Mouse (Mus musculus): Measurements from ENCODE around the gene Dock2.

Gene Dock2

GRCm38 (mm10) chr11:34339693-34340092, 444.0 kb downstream of the Dock2 start:
- no peak for DNase-seq

DNA sequence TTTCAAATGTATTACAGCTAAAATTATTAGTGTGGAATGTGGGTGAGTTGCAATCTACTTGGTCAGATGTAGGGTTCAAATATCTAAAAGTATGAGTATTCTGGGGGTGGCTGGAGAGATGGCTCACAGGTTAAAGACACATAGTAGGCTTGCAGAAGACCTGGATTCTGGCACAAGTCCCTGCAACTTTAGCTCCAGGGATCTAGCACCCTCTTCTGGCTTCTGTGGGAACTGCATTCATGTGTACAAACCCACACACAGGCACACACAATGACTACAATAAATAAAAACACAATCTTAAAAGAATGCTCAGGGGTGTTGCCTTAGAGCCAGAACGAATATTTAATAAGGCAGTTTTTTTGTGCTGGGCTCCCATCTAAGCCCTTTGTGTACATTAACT, 445.8 kb downstream of the Dock2 start:
- peak; percentile 15 for DNase-seq

DNA sequence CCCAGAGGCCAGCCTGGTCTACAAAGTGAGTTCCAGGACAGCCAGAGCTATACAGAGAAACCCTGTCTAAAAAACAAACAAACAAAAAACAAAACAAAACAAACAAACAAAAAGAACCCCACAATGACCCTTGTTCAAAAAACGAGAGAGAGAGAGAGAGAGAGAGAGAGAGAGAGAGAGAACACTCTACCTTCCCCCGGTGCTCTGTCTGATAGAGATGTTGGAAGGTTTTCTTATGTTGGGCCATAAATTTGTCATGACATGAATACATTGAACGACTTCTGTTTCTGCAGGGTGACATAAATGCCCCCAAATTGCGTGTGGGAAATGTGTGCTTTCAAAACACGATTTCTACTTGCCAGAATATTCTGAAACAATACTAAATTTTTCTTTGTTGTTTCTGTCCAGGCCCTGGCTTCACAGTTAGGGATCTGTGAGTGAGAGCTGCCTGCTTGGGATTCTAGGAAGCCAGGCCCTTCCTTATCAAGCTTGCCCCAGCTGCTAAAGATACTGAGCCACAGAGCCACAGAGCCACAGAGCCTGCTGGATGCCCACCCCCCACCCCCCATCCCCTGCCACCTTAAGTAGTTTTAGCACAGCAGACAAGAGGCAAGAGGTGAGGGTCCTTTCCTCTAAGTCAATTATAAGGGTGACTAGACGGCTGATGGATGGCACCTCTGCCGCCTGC, 451.2 kb downstream of the Dock2 start:
- DNase-seq, result no peak

GRCm38 (mm10) chr11:34323664-34324063, 460.0 kb downstream of the Dock2 start:
- DNase-seq, result no peak

- no peak for DNase-seq
Measured at GRCm38 (mm10) chr11:34319282-34319681, 464.4 kb downstream of the Dock2 start.

GRCm38 (mm10) chr11:34317001-34317400, 466.7 kb downstream of the Dock2 start:
- DNase-seq, result no peak

- DNase-seq, result no peak
Measured at GRCm38 (mm10) chr11:34316176-34316575, 467.5 kb downstream of the Dock2 start.

- DNase-seq, result no peak
Measured at GRCm38 (mm10) chr11:34315383-34315782, 468.3 kb downstream of the Dock2 start.

GRCm38 (mm10) chr11:34314534-34315379, 468.9 kb downstream of the Dock2 start, which contains the start of gene Fam196b:
Fam196b (plus strand) TSS chr11:34314822.
- DNase-seq, result peak; percentile 14

DNA sequence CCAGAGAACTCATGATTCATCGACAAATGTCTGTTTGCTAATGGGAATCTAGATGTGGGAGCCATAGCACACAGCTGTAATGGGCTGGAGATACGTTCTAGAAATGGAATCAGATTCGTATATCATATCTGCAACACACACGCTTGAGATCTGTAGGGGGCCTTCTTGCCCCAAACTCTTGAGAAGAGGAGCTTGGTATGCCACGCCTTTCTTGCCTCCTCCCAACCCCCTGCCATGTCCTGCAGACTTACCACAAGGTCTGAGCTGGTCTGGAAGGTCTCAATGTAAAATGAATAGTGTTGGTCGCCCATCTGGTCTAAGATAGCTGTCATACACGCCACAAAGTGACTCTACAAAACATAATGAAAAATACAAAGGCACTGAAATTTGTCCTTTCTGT, 471.5 kb downstream of the Dock2 start:
- no peak for DNase-seq

DNA sequence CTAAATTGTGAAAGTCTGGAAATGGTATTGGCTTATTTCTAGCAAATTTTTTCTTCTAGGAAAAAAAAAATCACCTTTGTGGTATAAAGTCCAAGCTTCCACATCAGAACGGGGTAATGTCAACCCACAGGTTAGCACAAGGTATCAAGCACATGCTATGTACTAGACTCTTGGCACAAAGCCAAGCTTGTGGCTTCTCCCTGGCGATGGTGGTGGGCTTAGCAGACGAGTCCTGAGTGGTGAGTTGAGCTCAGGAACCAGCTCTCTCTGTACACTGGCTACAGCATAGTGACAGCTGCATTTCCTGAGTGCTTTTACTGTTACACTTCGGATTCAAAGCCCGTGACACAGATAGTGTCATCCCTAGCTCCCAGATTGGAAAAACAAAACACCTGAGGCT, 472.0 kb downstream of the Dock2 start:
- DNase-seq, result no peak

GRCm38 (mm10) chr11:34309360-34309759, 474.3 kb downstream of the Dock2 start:
- DNase-seq, result no peak

GRCm38 (mm10) chr11:34308731-34309130, 475.0 kb downstream of the Dock2 start:
- DNase-seq, result no peak

- DNase-seq, result no peak
Measured at GRCm38 (mm10) chr11:34306231-34306630, 477.5 kb downstream of the Dock2 start.

GRCm38 (mm10) chr11:34300064-34300463, 483.6 kb downstream of the Dock2 start:
- no peak for DNase-seq

DNA sequence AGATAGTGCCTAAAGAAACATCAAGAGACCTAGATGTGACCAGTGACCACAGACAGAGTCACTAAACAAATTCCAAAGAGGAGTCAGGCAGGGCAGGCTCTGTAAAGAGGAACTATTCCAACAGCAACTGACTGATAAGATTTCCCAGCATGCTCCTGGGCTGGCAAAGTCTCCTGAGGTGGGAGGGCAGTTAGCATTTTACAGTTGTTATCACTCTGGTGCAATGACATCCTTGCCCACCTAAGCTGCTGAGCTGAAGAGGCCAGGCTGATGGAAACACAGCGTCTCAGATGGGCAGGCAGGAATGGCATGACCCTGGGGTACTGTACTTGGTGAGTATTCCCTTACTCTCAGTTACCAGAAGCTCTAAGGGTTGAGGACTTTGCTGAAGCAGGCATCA, 484.1 kb downstream of the Dock2 start:
- no peak for DNase-seq

- DNase-seq, result no peak
Measured at GRCm38 (mm10) chr11:34297698-34298378, 485.9 kb downstream of the Dock2 start.

DNA sequence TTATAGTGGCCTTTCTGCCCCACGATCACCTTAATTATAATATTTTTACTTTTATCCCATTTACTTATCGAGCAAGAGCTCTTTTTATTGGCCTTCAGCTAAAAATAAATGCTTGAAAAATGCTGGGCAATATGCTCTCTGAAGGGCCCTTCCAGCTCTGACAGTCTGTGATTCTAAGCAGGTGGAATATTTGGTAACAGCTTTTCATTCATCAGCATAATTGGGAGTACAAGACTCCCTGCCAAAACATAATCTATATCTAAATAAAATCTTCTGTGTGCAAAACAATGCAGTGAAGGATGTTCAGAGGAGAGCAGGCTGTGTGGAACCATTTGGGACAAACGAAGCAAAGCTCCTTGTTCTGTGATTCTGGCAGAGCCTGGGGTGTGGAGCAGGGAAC, 492.4 kb downstream of the Dock2 start:
- DNase-seq, result no peak

GRCm38 (mm10) chr11:34290708-34291107, 493.0 kb downstream of the Dock2 start:
- DNase-seq, result no peak

- no peak for DNase-seq
Measured at GRCm38 (mm10) chr11:34290265-34290664, 493.4 kb downstream of the Dock2 start.

DNA sequence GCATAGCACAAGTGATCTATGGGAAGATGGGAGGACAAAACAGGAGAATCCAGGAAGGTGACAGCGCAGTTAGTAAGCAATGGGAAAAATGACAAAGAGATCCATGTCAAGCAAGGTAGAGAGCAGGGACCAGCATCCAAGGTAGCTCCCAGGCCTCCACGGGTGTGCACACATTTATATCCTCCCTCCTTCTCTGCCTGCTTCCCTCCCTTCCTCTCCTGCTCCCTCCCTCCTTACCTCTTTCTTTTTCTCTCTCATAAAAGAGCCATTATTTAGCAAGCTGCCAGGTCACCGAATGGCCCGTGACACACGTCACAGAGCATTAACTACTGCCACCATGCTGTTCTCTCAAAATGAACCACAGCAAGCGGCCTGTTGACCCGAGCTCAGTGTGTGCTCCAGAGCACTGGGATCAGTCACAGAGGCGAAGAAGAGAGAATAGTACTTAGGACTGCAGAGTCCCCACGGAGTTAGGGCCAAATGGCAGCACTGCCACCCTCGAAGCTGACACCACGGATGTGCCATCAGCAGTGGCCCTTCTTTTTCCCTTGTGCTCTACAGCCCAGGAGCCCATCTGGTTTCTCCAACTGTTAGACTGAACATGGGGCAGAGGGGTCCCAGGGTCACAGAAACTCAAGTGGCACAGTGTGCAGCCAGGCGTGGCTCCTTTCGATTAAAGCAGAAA, 499.4 kb downstream of the Dock2 start:
- DNase-seq, result no peak

- DNase-seq, result no peak
Measured at GRCm38 (mm10) chr11:34277047-34277445, 506.6 kb downstream of the Dock2 start.
